Mouse (Mus musculus) testis, adult 2 months (tissue): ENCODE data around the gene Fancg. TPM values are rescaled to one million over a fixed set of nuclear protein-coding genes. Genes with fewer than 3 reads are reported as not detected.
"Not testable (repeated sequence)": the region's sequence is repeated elsewhere in the genome, so short reads cannot be mapped to it uniquely, and the experiment has no call there.

Experiments
- H3K27ac ChIP-seq: fragments of 200-500 bp; 2 replicates; pipeline ENCODE4 v1.5.1; 2012; ENCODE audit warnings: low read depth, low read length; ENCODE audit not compliant: control insufficient read depth, insufficient read depth
- H3K27me3 ChIP-seq: fragments of 200-500 bp; 2 replicates; pipeline ENCODE4 v1.6.1; 2012; ENCODE audit warnings: mild to moderate bottlenecking, low read length, moderate library complexity; ENCODE audit not compliant: control insufficient read depth, insufficient read depth
- H3K36me3 ChIP-seq: fragments of 200-500 bp; 2 replicates; pipeline ENCODE4 v1.6.1; 2012; ENCODE audit warnings: mild to moderate bottlenecking, low read length; ENCODE audit not compliant: control insufficient read depth, insufficient read depth
- H3K4me1 ChIP-seq: fragments of 200-500 bp; 2 replicates; pipeline ENCODE4 v1.6.1; 2012; ENCODE audit warnings: low read length; ENCODE audit not compliant: control insufficient read depth, insufficient read depth
- H3K4me3 ChIP-seq: fragments of 200-500 bp; 2 replicates; pipeline ENCODE4 v1.5.1; 2012; ENCODE audit warnings: low read depth, mild to moderate bottlenecking, low read length, moderate library complexity, mixed read lengths; ENCODE audit not compliant: control insufficient read depth
- CTCF ChIP-seq: fragments of 200-500 bp; IDR thresholded peaks from 2 replicates; pipeline ENCODE4 v1.5.1; 2012; ENCODE audit warnings: low read depth, mild to moderate bottlenecking, inconsistent platforms, low read length, moderate library complexity; ENCODE audit not compliant: control insufficient read depth, insufficient read depth, insufficient replicate concordance
- POLR2A ChIP-seq: fragments of 200-500 bp; IDR thresholded peaks from 2 replicates; pipeline ENCODE4 v1.6.1; 2012; ENCODE audit warnings: low read depth, mild to moderate bottlenecking, inconsistent platforms, low read length, moderate library complexity; ENCODE audit not compliant: control insufficient read depth
- polyA plus RNA-seq: library from polyadenylated mRNA; depleted of rRNA; stranded (reverse); fragments of >200 nt; gene quantifications from 2 replicates; pipeline ENCODE4 v1.2.3, GENCODE M21; 2012

The Fancg gene
- polyA plus RNA-seq, 1 experiment = 96.4 TPM

DNA sequence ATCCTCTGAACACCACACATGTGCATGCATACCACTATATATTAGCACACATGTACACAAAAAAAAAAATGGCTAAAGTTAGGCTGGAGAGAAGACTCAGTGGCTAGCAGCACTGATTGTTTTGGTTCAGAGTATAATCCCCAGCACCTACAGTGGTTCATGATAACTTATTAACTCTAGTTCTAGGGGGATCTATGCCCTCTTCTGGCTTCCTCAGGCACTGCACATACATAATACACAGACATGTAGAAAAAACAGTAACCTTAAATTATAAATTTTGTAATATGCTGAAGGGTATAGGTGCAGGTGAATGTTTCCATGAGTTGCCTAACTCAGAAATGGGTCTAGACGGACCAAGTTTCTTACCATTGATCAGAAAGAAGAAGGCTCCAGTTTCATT lies 22.0 kb downstream of the Fancg start:
- Histone ChIP-seq H3K27ac (no peak overlapping the region), H3K36me3 (peaks cover 5% of the 10 kb centered on the region), H3K4me3 (no peak overlapping the region), H3K27me3 (no peaks in the 10 kb centered on the region), H3K4me1 (no peaks in the 10 kb centered on the region)
- TF ChIP-seq CTCF (no peak), POLR2A (no peak)

DNA sequence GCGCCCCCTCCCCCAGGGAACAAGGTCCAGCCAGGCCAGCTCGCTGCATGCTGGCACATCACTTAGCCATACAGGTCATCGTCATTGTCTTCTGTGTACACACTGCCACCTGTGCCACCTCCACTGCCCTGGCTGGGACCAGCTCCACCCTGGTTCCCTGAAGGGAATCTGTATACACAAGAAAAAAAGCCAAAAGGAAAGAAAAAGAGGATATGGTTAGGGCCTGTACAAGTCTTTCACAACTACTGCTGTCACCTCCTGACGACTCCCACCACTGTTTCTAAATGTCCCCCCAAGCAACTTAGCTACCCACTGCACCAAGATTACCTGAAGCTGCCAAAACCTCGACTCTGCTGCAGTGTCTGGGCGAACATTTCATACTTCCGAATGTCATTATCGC lies 29.8 kb downstream of the Fancg start:
- H3K4me3 ChIP-seq, H3K36me3 ChIP-seq, H3K4me1 ChIP-seq, H3K27me3 ChIP-seq, H3K27ac ChIP-seq: not testable (repeated sequence)

DNA sequence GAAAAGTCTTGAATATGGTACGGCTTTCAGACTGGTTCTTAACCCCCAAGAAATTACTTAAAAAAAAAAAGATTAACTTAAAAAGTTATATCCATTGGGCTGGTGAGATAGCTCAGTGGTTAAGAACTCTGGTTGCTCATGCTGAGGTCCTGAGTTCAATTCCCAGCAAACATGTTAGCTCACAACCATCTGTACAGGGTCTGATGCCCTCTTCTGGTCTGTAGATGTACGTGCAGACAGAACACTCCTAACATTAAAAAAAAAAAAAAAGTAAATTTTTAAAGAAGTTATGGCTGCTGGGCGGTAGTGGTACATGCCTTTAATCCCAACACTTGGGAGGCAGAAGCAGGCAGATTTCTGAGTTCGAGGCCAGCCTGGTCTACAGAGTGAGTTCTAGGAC lies 32.2 kb downstream of the Fancg start:
- Histone ChIP-seq H3K36me3 (no peaks in the 10 kb centered on the region), H3K27me3 (no peaks in the 10 kb centered on the region), H3K4me1 (no peaks in the 10 kb centered on the region; the same call in 1 of the 2 replicates)

DNA sequence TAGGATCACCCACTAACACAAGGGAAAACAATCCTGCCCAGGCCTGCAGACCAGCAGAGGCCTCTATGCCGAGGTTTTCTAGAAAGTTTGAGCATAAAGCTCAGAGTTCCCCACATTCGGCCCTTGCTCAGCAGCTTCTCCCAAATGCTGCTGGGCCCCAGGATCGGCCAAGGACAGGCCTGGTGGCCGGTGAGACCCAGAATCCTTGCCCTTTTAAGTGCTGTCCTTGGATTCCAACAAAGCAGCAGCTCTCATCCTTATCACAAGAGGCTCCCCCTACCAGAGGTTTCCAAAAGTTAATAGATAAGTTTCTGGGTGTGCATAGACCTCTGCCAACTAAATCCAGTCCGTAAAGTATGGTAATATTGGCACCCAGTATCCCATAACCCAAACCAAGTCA lies 36.4 kb downstream of the Fancg start:
- no peak overlapping the region for H3K27ac ChIP-seq
- H3K4me3 ChIP-seq = no peak overlapping the region
- TF ChIP-seq CTCF = no peak
- TF ChIP-seq POLR2A = no peak
- no peaks in the 10 kb centered on the region; the same call in 1 of the 2 replicates for H3K36me3 ChIP-seq
- H3K27me3 ChIP-seq = no peaks in the 10 kb centered on the region
- H3K4me1 ChIP-seq = peaks cover 3% of the 10 kb centered on the region

More for the DNA sequence above, 32.2 kb downstream of the Fancg start:
- Histone ChIP-seq H3K4me3 (no peak overlapping the region), H3K27ac (no peak overlapping the region)
- TF ChIP-seq CTCF (no peak), POLR2A (no peak)

DNA sequence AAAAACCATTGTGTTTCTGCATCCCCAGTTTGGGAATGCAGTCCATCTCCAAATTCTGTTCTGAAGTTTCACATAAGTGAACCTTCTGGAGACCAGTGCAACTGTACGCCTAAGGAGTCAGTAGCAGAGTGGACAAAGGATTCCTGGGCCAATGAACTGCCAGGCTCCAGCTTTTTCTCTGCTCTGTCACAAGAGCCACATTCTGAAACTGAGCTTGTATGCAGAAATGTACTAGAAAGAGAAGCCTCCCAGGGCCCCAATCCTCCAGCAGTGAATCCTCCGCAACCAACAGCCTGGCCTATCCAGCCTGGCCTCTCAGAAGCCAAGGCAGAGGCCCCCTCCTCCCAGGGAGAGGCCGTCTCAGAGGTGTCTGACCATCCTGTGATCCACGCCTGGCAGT lies 37.4 kb downstream of the Fancg start:
- H3K4me1 ChIP-seq = peaks cover 3% of the 10 kb centered on the region
- H3K4me3 ChIP-seq = no peak overlapping the region
- no peaks in the 10 kb centered on the region for H3K27me3 ChIP-seq
- no peak for TF ChIP-seq POLR2A
- no peak for TF ChIP-seq CTCF
- no peaks in the 10 kb centered on the region; the same call in 1 of the 2 replicates for H3K36me3 ChIP-seq
- H3K27ac ChIP-seq = no peak overlapping the region

DNA sequence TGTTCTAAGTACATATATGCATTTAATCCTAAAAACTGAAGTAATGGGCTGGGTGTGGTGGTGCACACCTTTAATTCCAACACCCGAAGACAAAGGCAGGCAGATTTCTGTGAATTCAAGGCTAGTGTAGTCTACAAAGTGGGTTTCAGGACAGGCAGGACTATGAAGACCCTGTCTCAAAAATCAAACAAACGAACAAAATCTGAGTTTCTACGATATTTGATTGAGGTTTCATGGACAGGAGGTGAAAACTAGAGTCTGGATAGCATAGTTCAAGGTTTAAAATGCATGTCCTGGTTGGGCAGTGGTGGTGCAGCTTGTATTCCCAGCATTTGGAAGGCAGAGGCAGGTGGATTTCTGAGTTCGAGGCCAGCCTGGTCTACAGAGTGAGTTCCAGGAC lies 41.0 kb downstream of the Fancg start, which contains the start of gene 1700022I11Rik:
Gene 1700022I11Rik (plus strand): TSS at position 301 of the 400 bp plus-strand sequence.
- peaks cover 11% of the 10 kb centered on the region for H3K4me1 ChIP-seq
- peak within 1 kb of the TSS; percentile 86 for H3K27ac ChIP-seq
- H3K36me3 ChIP-seq = no peaks in the 10 kb centered on the region; the same call in 1 of the 2 replicates
- no peaks in the 10 kb centered on the region for H3K27me3 ChIP-seq
- peak within 1 kb of the TSS; percentile 94 for H3K4me3 ChIP-seq
- TF ChIP-seq CTCF (no peak), POLR2A (no peak)

DNA sequence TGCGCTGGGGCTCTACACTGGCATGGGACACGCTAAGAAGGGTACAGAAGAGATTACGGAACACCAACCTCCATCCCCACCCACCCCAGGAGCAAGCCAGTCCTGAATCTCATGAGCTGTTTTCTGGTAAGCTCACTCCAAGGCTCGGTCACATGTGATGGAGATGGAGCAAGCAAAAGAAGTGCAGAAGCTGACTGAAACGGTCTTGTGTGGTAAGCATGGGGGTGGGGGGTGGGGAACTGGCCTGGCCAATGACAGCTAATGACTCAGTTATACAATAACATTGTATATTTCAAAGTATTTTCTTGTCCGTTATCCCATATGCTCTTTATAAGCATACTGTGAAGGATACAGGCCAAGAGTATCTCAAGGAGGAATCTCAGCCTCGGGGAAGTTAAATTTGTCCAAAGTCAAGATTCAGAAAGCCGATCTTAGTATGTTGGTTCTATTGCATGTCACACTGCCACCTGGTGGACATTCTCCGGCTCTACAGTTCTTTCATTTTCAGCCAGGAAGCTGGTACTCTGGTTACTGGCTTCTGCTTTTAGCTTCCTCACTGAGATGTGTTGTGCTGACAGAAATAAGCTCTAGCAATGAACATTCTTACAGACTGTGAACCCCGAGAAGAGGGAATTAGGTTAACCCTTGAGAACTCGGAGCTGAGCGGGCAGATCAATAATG lies 45.1 kb downstream of the Fancg start:
- Histone ChIP-seq H3K27me3 (no peaks in the 10 kb centered on the region), H3K27ac (no peak overlapping the region), H3K36me3 (no peaks in the 10 kb centered on the region; the same call in 1 of the 2 replicates), H3K4me1 (peaks cover 11% of the 10 kb centered on the region), H3K4me3 (no peak overlapping the region)
- TF ChIP-seq POLR2A (no peak), CTCF (peak; percentile 3; the same call in 1 of the 2 replicates)
